In genomic region chr1:127500219-127500618, GRCm38 (mm10) we compare ENCODE assay signal across 9 mouse cellular contexts.
A peak's percentile ranks its signal among the peaks of the same experiment; 100 is the strongest.
DNase-seq lines count a peak whose midpoint lies in the region; ATAC-seq and TF ChIP-seq lines count a peak whose summit lies in the region.
"Had no signal": no experiment of that assay in that cellular context is flagged by ENCODE, and none has a peak within 500 bp of the region (broad histone marks: within the 10 kb centered on the region; RNA-seq: fewer than 3 reads in every experiment).

No protein-coding gene starts in this region.

- H3K27me3 ChIP-seq in ES-Bruce4 (ENCODE audit: control insufficient read depth, insufficient read depth, low read length, poor library complexity, severe bottlenecking): no peaks in the 10 kb centered on the region
- no peaks in the 10 kb centered on the region for H3K27me3 ChIP-seq in embryonic facial prominence, embryonic 14.5 days (replicated peaks; ENCODE audit: control insufficient read depth, insufficient read depth, low read length)
- H3K27me3 ChIP-seq: heart, embryonic 15.5 days had no signal

- no peaks in the 10 kb centered on the region for H3K4me1 ChIP-seq in ES-Bruce4 (ENCODE audit: control insufficient read depth, insufficient read depth, low read length)
- H3K4me1 ChIP-seq in bone marrow, adult 2 months (ENCODE audit: control insufficient read depth, insufficient read depth, low read length): peaks cover 2% of the 10 kb centered on the region; the same call in 1 of the 2 replicates
- no peaks in the 10 kb centered on the region for H3K4me1 ChIP-seq in embryonic facial prominence, embryonic 14.5 days (ENCODE audit: control insufficient read depth, insufficient read depth, low read length)
- H3K4me1 ChIP-seq: heart, embryonic 15.5 days had no signal

- no peaks in the 10 kb centered on the region for H3K9me3 ChIP-seq in ES-Bruce4 (replicated peaks; ENCODE audit: control insufficient read depth, insufficient read depth, low read length, poor library complexity, severe bottlenecking)
- no peaks in the 10 kb centered on the region for H3K9me3 ChIP-seq in embryonic facial prominence, embryonic 14.5 days (ENCODE audit: control insufficient read depth, low read length)
- H3K9me3 ChIP-seq: heart, embryonic 15.5 days had no signal

- H3K4me3 ChIP-seq in ES-Bruce4 (ENCODE audit: low read depth, low read length): no peak overlapping the region
- no peak overlapping the region for H3K4me3 ChIP-seq in bone marrow, adult 2 months (replicated peaks; ENCODE audit: control insufficient read depth, low read depth, low read length)
- no peak overlapping the region for H3K4me3 ChIP-seq in embryonic facial prominence, embryonic 14.5 days (ENCODE audit: low read depth, low read length)
- H3K4me3 ChIP-seq: heart, embryonic 15.5 days had no signal

- no peak for TF ChIP-seq EP300 in ES-Bruce4 (IDR thresholded peaks at IDR 0.05; ENCODE audit: insufficient read depth, low read depth, low read length)

- WGBS in bone marrow, adult 2 months: 9% methylated on average over 8 of the region's 8 CpGs
- WGBS in embryonic facial prominence, embryonic 14.5 days: 6% methylated on average over 8 of the region's 8 CpGs

- no peak overlapping the region for H3K4me2 ChIP-seq in embryonic facial prominence, embryonic 14.5 days (ENCODE audit: low read depth, low read length)
- H3K4me2 ChIP-seq: heart, embryonic 15.5 days had no signal

- peak; percentile 79 for DNase-seq in embryonic facial prominence, embryonic 14.5 days (ENCODE audit: low spot score)
- peak; percentile 80 to 90 for DNase-seq in heart, postnatal 14 days
- DNase-seq in layer of hippocampus, adult 8-10 months (ENCODE audit: low spot score in 2 of 2): peak; percentile 63 to 85
- peak; percentile 89 for DNase-seq in lung, postnatal 36 days
- peak; percentile 60 for DNase-seq in retina, postnatal 7 days (ENCODE audit: low read depth, low spot score)
- peak; percentile 50 to 64 for DNase-seq in urinary bladder, adult 18-20 months (ENCODE audit: low spot score in 2 of 2)

- intact Hi-C loops in heart, postnatal 14 days (cut with DNase I): loop anchor here (1.0 to 2.0 kb wide), 2 partner anchors 181 to 265 kb away; no protein-coding TSS in a partner anchor

- TF ChIP-seq CTCF in ES-Bruce4 (IDR thresholded peaks at IDR 0.05; ENCODE audit: low read depth, low read length): peak; percentile 89
- peak; percentile 84 for TF ChIP-seq CTCF in bone marrow, adult 2 months (IDR thresholded peaks at IDR 0.05; ENCODE audit: control insufficient read depth, insufficient read depth, low read length)

- no peak overlapping the region for H3K9ac ChIP-seq in ES-Bruce4 (ENCODE audit: low read depth, poor library complexity, severe bottlenecking)
- no peak overlapping the region for H3K9ac ChIP-seq in embryonic facial prominence, embryonic 14.5 days (ENCODE audit: low read depth, low read length)
- H3K9ac ChIP-seq: heart, embryonic 15.5 days had no signal

- peak; percentile 46; the same call in 1 of the 2 replicates for ATAC-seq in embryonic facial prominence, embryonic 14.5 days (ENCODE audit: low read depth)

- no peak for TF ChIP-seq POLR2A in ES-Bruce4 (IDR thresholded peaks at IDR 0.05; ENCODE audit: insufficient read depth, low read length)
- no peak for TF ChIP-seq POLR2A in bone marrow, adult 2 months (IDR thresholded peaks at IDR 0.05; ENCODE audit: borderline replicate concordance, control insufficient read depth, low read depth, low read length)

- no peak overlapping the region for H3K27ac ChIP-seq in ES-Bruce4 (ENCODE audit: insufficient read depth, low read length)
- no peak overlapping the region for H3K27ac ChIP-seq in bone marrow, adult 2 months (ENCODE audit: control insufficient read depth, insufficient read depth, low read depth, low read length, poor library complexity)
- no peak overlapping the region for H3K27ac ChIP-seq in embryonic facial prominence, embryonic 14.5 days (replicated peaks; ENCODE audit: low read depth, low read length)
- H3K27ac ChIP-seq: heart, embryonic 15.5 days had no signal

- no peaks in the 10 kb centered on the region for H3K36me3 ChIP-seq in ES-Bruce4 (ENCODE audit: control insufficient read depth, insufficient read depth, low read length, poor library complexity, severe bottlenecking)
- no peaks in the 10 kb centered on the region for H3K36me3 ChIP-seq in embryonic facial prominence, embryonic 14.5 days (ENCODE audit: control insufficient read depth, insufficient read depth, low read length)
- H3K36me3 ChIP-seq: heart, embryonic 15.5 days had no signal
